In the genomic region with DNA sequence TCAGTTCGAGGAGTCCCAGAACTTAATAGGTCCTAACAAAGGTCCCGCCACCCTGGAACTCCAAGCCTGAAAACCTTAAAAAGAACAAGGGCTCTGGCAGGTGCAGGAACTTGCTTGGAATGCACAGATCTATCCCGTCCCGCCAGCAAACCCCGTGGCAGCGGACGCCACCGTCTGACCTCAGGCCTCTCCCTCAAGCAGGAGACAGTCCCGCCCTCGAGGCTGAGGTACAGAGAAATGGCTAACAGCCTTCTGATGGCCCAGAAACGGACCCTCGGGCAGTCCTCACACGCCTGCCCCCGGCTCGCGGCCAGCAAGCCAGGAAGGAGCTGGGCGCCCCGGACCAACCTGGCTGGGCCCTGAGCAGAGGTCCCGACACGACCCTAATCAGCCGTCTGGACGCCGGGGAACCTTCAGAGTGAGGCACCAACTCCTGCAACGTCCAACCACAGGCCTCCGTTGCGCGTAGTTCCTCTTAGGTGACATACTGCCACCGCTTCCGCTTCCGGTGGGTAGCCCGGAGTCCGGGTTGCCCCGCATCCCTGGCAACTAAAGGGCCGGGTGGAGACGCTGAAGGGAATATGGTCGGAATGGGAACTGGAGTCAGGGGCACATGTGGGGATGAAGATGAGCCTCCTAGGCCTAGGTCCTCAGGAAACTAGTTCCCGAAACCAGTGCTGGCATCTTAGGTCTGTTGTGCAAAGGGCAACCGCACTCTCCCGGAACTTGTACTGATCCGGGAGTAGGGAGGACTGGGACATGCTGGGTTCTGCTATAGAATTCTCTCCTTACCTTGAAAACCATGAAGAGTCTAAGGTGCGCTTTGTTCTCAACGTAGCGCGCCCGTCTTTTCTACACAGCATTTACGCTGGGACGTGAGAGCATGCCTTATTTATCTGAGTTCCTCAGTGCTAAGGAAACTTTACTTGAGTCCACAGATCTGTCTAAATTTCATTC, we compare ENCODE assay signal across 8 mouse cellular contexts. TPM values are rescaled to one million over a fixed set of nuclear protein-coding genes. Genes with fewer than 3 reads are reported as not detected.
A peak's percentile ranks its signal among the peaks of the same experiment; 100 is the strongest.
DNase-seq lines count a peak whose midpoint lies in the region; ATAC-seq lines count a peak whose summit lies in the region.

Gene Alkbh3 (minus strand): TSS at position 473 of the 957 bp plus-strand sequence.

- H3K79me2 ChIP-seq in macrophage (ENCODE audit: inconsistent target) = peaks cover 23% of the 10 kb centered on the region

- ATAC-seq in hindbrain, embryonic 16.5 days = peak; percentile 99

- WGBS in hindbrain, embryonic 16.5 days = 6% methylated on average over 47 of the region's 47 CpGs
- 4% methylated on average over 47 of the region's 47 CpGs for WGBS in macrophage (ENCODE audit: missing documents)

- H3K36me3 ChIP-seq in hindbrain, embryonic 16.5 days (ENCODE audit: control insufficient read depth, insufficient read depth, low read length) = peaks cover 18% of the 10 kb centered on the region; the same call in 1 of the 2 replicates
- peaks cover 28% of the 10 kb centered on the region for H3K36me3 ChIP-seq in macrophage (ENCODE audit: inconsistent target)

- H3K27me3 ChIP-seq in hindbrain, embryonic 16.5 days (replicated peaks; ENCODE audit: control insufficient read depth, insufficient read depth, low read length) = no peaks in the 10 kb centered on the region

- H3K4me3 ChIP-seq in hindbrain, embryonic 16.5 days (ENCODE audit: low read length) = peak within 1 kb of the TSS; percentile 81
- H3K4me3 ChIP-seq in macrophage (ENCODE audit: inconsistent target) = peak within 1 kb of the TSS; percentile 94

- peak; percentile 83 for DNase-seq in WW6 (ENCODE audit: low read depth, low spot score)
- DNase-seq in cerebellum, postnatal 4 days (ENCODE audit: low spot score in 2 of 2) = peak; percentile 97
- DNase-seq in gastrocnemius, adult 18-20 months (ENCODE audit: low spot score) = peak; percentile 92
- peak; percentile 93 to 94 for DNase-seq in left cerebral cortex, adult 18-20 months (ENCODE audit: low spot score in 2 of 2)
- DNase-seq in right cerebral cortex, adult 18-20 months = peak; percentile 92
- peak; percentile 75 for DNase-seq in urinary bladder, postnatal 10 days (ENCODE audit: low spot score)

- peak within 1 kb of the TSS; percentile 78 for H3K4me2 ChIP-seq in hindbrain, embryonic 16.5 days (ENCODE audit: low read length)

- H3K27ac ChIP-seq in hindbrain, embryonic 16.5 days (ENCODE audit: low read depth, low read length) = peak within 1 kb of the TSS; percentile 19; the same call in 1 of the 2 replicates
- peak within 1 kb of the TSS; percentile 24 for H3K27ac ChIP-seq in macrophage

- H3K4me1 ChIP-seq in hindbrain, embryonic 16.5 days (ENCODE audit: control insufficient read depth, insufficient read depth, low read depth, low read length) = peaks cover 12% of the 10 kb centered on the region

- H3K9me3 ChIP-seq in hindbrain, embryonic 16.5 days (ENCODE audit: control insufficient read depth, low read length) = peaks cover 2% of the 10 kb centered on the region; the same call in 1 of the 2 replicates

- peak within 1 kb of the TSS; percentile 86 for H3K9ac ChIP-seq in hindbrain, embryonic 16.5 days (ENCODE audit: low read depth, low read length)

RNA-seq across cellular contexts. Expression of gene Alkbh3, which starts in this region (rescaled TPM):
- total RNA-seq in gastrocnemius, adult 18-20 months (2021) = 10 to 100 TPM; 59.3 to 60.1 TPM
- 43.6 and 44.7 TPM in 2 replicates for polyA plus RNA-seq in hindbrain, embryonic 16.5 days (2015; fragmentation: Nextera tagmentation; extraction: Ambion mirVana)
- 10 to 100 TPM; 24.1 to 28.0 TPM for total RNA-seq in left cerebral cortex, adult 18-20 months (2021)
- total RNA-seq in macrophage (2018; cell fraction: chromatin; rRNA removed) = 100 to 1,000 TPM in 14 of 26 experiments, 10 to 100 TPM in 12; 54.4 to 153 (median 104) TPM
- total RNA-seq in macrophage (2018; cell fraction: cytosol; rRNA removed) = 10 to 100 TPM; 30.0 to 44.0 (median 37.6) TPM
- 10 to 100 TPM; 40.9 to 98.4 (median 65.8) TPM for total RNA-seq in macrophage (2018; cell fraction: nucleus; rRNA removed)
- polyA plus RNA-seq in macrophage (2018) = 31.9 to 40.7 TPM (median 37.9 TPM) in 3 replicates

Comparison
In these comparisons a context has a peak if more than half of its experiments do, and no peak if none do; other contexts are left out.
1. Peak in every context shown above with its lines: DNase-seq, ATAC-seq, H3K4me3 ChIP-seq and H3K27ac ChIP-seq.